In the genomic region with DNA sequence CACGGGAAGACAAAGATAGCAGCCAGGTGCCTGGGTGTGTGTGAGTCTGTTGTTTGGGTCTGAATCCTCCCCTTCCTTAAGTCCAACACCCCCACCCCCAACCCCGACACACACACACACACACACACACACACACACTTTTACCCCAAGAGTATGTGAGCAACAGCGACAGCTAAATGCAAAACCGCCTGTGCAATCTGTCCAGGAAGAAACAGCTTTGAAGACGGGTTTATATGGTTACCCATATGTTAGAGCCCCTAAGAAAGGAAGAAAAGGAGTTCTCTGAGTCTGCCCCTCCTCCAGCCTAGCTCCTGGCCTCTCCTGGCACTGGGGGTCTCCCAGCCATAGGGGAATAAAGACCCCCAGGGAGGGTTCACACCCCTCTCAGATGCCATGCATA, we compare ENCODE assay signal across 19 mouse cellular contexts.
A peak's percentile ranks its signal among the peaks of the same experiment; 100 is the strongest.
DNase-seq lines count a peak whose midpoint lies in the region; ATAC-seq and TF ChIP-seq lines count a peak whose summit lies in the region.
"Had no signal": no experiment of that assay in that cellular context is flagged by ENCODE, and none has a peak within 500 bp of the region (broad histone marks: within the 10 kb centered on the region; RNA-seq: fewer than 3 reads in every experiment).

No protein-coding gene starts in this region.

- 23% methylated on average over 5 of the region's 5 CpGs for WGBS in forebrain, embryonic 13.5 days
- WGBS in forebrain, embryonic 11.5 days, result 31% methylated on average over 5 of the region's 5 CpGs
- 17% methylated on average over 5 of the region's 5 CpGs for WGBS in midbrain, postnatal 0 days

- H3K4me1 ChIP-seq in forebrain, embryonic 13.5 days, result peaks cover 29% of the 10 kb centered on the region
- H3K4me1 ChIP-seq in forebrain, embryonic 11.5 days (replicated peaks; ENCODE audit: control insufficient read depth, insufficient read depth, low read length), result peaks cover 15% of the 10 kb centered on the region; the same call in 1 of the 2 replicates
- H3K4me1 ChIP-seq in midbrain, postnatal 0 days (ENCODE audit: insufficient read depth, low read length), result peaks cover 16% of the 10 kb centered on the region; the same call in 1 of the 2 replicates
- H3K4me1 ChIP-seq: stomach, embryonic 15.5 days had no signal

- no peak for TF ChIP-seq POLR2A in brain, embryonic 14.5 days (IDR thresholded peaks at IDR 0.05; ENCODE audit: borderline replicate concordance, extremely low read depth, insufficient read depth, insufficient read length, poor library complexity, severe bottlenecking)

- peak overlapping the region; percentile 66 for H3K4me2 ChIP-seq in forebrain, embryonic 13.5 days
- no peak overlapping the region for H3K4me2 ChIP-seq in forebrain, embryonic 11.5 days (ENCODE audit: low read depth, low read length, severe bottlenecking)
- H3K4me2 ChIP-seq in midbrain, postnatal 0 days (ENCODE audit: low read depth, low read length, poor library complexity, severe bottlenecking), result peak overlapping the region; percentile 62
- H3K4me2 ChIP-seq: liver, embryonic 11.5 days had no signal

- no peaks in the 10 kb centered on the region for H3K36me3 ChIP-seq in forebrain, embryonic 13.5 days (ENCODE audit: poor library complexity, severe bottlenecking)
- H3K36me3 ChIP-seq in forebrain, embryonic 11.5 days (ENCODE audit: control insufficient read depth, insufficient read depth, low read length), result no peaks in the 10 kb centered on the region
- H3K36me3 ChIP-seq in midbrain, postnatal 0 days (ENCODE audit: insufficient read depth, low read length), result no peaks in the 10 kb centered on the region
- H3K36me3 ChIP-seq: embryonic facial prominence, embryonic 13.5 days; lung, embryonic 15.5 days; stomach, embryonic 15.5 days had no signal

- H3K9me3 ChIP-seq in forebrain, embryonic 13.5 days (replicated peaks), result no peaks in the 10 kb centered on the region
- H3K9me3 ChIP-seq in forebrain, embryonic 11.5 days (ENCODE audit: control insufficient read depth, low read length), result no peaks in the 10 kb centered on the region
- H3K9me3 ChIP-seq in midbrain, postnatal 0 days (ENCODE audit: low read length), result no peaks in the 10 kb centered on the region
- H3K9me3 ChIP-seq: embryonic facial prominence, embryonic 13.5 days; lung, embryonic 15.5 days; stomach, embryonic 15.5 days had no signal

- no peak overlapping the region; the same call in 1 of the 2 replicates for H3K4me3 ChIP-seq in forebrain, embryonic 13.5 days
- no peak overlapping the region for H3K4me3 ChIP-seq in forebrain, embryonic 11.5 days (ENCODE audit: low read depth, low read length)
- peak overlapping the region; percentile 37; the same call in 1 of the 2 replicates for H3K4me3 ChIP-seq in midbrain, postnatal 0 days (ENCODE audit: low read depth, low read length)
- H3K4me3 ChIP-seq: lung, embryonic 15.5 days; myocyte; stomach, embryonic 15.5 days had no signal

- ATAC-seq in forebrain, embryonic 13.5 days, result peak; percentile 44; the same call in 1 of the 2 replicates
- no peak for ATAC-seq in forebrain, embryonic 11.5 days (replicated peaks; ENCODE audit: low FRiP score)
- no peak for ATAC-seq in midbrain, postnatal 0 days (ENCODE audit: low FRiP score)

- H3K9ac ChIP-seq in forebrain, embryonic 13.5 days, result no peak overlapping the region
- H3K9ac ChIP-seq in forebrain, embryonic 11.5 days (ENCODE audit: low read length), result no peak overlapping the region
- H3K9ac ChIP-seq in midbrain, postnatal 0 days (replicated peaks; ENCODE audit: low read length, poor library complexity, severe bottlenecking), result no peak overlapping the region
- H3K9ac ChIP-seq: embryonic facial prominence, embryonic 13.5 days; lung, embryonic 15.5 days; stomach, embryonic 15.5 days had no signal

- peak overlapping the region; percentile 54 for H3K27ac ChIP-seq in forebrain, embryonic 13.5 days
- no peak overlapping the region for H3K27ac ChIP-seq in forebrain, embryonic 11.5 days (ENCODE audit: low read depth, low read length)
- no peak overlapping the region for H3K27ac ChIP-seq in midbrain, postnatal 0 days (ENCODE audit: low read depth, low read length)
- H3K27ac ChIP-seq: embryonic facial prominence, embryonic 13.5 days; lung, embryonic 15.5 days; stomach, embryonic 15.5 days had no signal

- TF ChIP-seq CTCF in brain, embryonic 14.5 days (IDR thresholded peaks at IDR 0.05; ENCODE audit: borderline replicate concordance, extremely low read depth, insufficient read depth, insufficient read length), result no peak
- no peak for TF ChIP-seq CTCF in midbrain, postnatal 0 days (IDR thresholded peaks at IDR 0.05)

- peaks cover 65% of the 10 kb centered on the region for H3K27me3 ChIP-seq in forebrain, embryonic 13.5 days
- H3K27me3 ChIP-seq in forebrain, embryonic 11.5 days (ENCODE audit: control insufficient read depth, insufficient read depth, low read length), result peaks cover 41% of the 10 kb centered on the region
- H3K27me3 ChIP-seq in midbrain, postnatal 0 days (ENCODE audit: insufficient read depth, low read length), result peaks cover 19% of the 10 kb centered on the region; the same call in 1 of the 2 replicates

- DNase-seq in forebrain, embryonic 11.5 days (ENCODE audit: low spot score), result no peak
- DNase-seq in layer of hippocampus, adult 9-11 months, result peak; percentile 26
- no peak for DNase-seq in layer of hippocampus, postnatal 10 days (ENCODE audit: low spot score in 2 of 2)
- DNase-seq in brain, embryonic 14.5 days (ENCODE audit: low read depth), result peak; percentile 76
- no peak for DNase-seq in midbrain, postnatal 0 days (ENCODE audit: low spot score)
- no peak for DNase-seq in adrenal gland, adult 2 months
- DNase-seq in adrenal gland, postnatal 25 days, result no peak
- DNase-seq: adrenal gland, postnatal 14 days; cerebellum, adult 11-12 months; gastrocnemius, postnatal 25 days; heart, postnatal 10 days; kidney, adult 9 months; kidney, postnatal 4 days had no signal

Comparison
In these comparisons a context has a peak if more than half of its experiments do, and no peak if none do; other contexts are left out.
1. DNase-seq: peak in layer of hippocampus, adult 9-11 months (single experiment) and brain, embryonic 14.5 days (single experiment); none in forebrain, embryonic 11.5 days (single experiment), layer of hippocampus, postnatal 10 days (0 of 2), midbrain, postnatal 0 days (single experiment), adrenal gland, adult 2 months (single experiment) and adrenal gland, postnatal 25 days (single experiment).